Mouse (Mus musculus) midbrain, embryonic 11.5 days (tissue): ENCODE data around the gene Scd2. TPM values are rescaled to one million over a fixed set of nuclear protein-coding genes. Genes with fewer than 3 reads are reported as not detected.
"Not testable (repeated sequence)": the region's sequence is repeated elsewhere in the genome, so short reads cannot be mapped to it uniquely, and the experiment has no call there.

Experiments
- ATAC-seq: fragments of 200-750 bp; cut with Nextera tagmentation; 2 replicates; pipeline ENCODE4 v1.8.0; 2017; ENCODE audit warnings: moderate TSS enrichment, moderate library complexity; ENCODE audit not compliant: low FRiP score
- DNase-seq: peaks from one replicate; pipeline ENCODE4 v3.0.0; 2015; ENCODE audit warnings: low spot score; ENCODE audit errors: missing footprints
- H3K27ac ChIP-seq: fragments of 300-500 bp; sonication (generic); 2 replicates; pipeline ENCODE4 v1.5.1; 2014; ENCODE audit warnings: low read depth, low read length
- H3K27me3 ChIP-seq: fragments of 300-500 bp; sonication (generic); 2 replicates; pipeline ENCODE4 v1.6.1; 2014; ENCODE audit warnings: mild to moderate bottlenecking, low read length, moderate library complexity, mixed read lengths; ENCODE audit not compliant: control insufficient read depth, insufficient read depth
- H3K36me3 ChIP-seq: fragments of 300-500 bp; sonication (generic); 2 replicates; pipeline ENCODE4 v1.6.1; 2014; ENCODE audit warnings: mild to moderate bottlenecking, low read length, moderate library complexity, mixed read lengths; ENCODE audit not compliant: control insufficient read depth, insufficient read depth
- H3K4me1 ChIP-seq: fragments of 300-500 bp; sonication (generic); 2 replicates; pipeline ENCODE4 v1.6.1; 2014; ENCODE audit warnings: low read length; ENCODE audit not compliant: control insufficient read depth, insufficient read depth
- H3K4me2 ChIP-seq: fragments of 300-500 bp; sonication (generic); 2 replicates; pipeline ENCODE4 v1.6.1; 2014; ENCODE audit warnings: mild to moderate bottlenecking, moderate library complexity
- H3K4me3 ChIP-seq: fragments of 300-500 bp; sonication (generic); 2 replicates; pipeline ENCODE4 v1.5.1; 2014; ENCODE audit warnings: low read depth, low read length
- H3K9ac ChIP-seq: fragments of 300-500 bp; sonication (generic); 2 replicates; pipeline ENCODE4 v1.6.1; 2014; ENCODE audit warnings: low read length
- H3K9me3 ChIP-seq: fragments of 300-500 bp; sonication (generic); 2 replicates; pipeline ENCODE4 v1.6.1; 2016; ENCODE audit warnings: low read length; ENCODE audit not compliant: control insufficient read depth
- WGBS: fragments of 180-500 bp; shearing (Covaris S2); extraction: QIAGEN DNeasy Blood & Tissue Kit; methylation state at CpG from one replicate; pipeline ENCODE4 v1.1.7; 2014; 5-methylcytosine and 5-hydroxymethylcytosine counted together
- polyA plus RNA-seq: library from polyadenylated mRNA; unstranded; fragments of >200 nt; fragmentation: Nextera tagmentation; extraction: Ambion mirVana; gene quantifications from 2 replicates; pipeline ENCODE4 v1.2.1, GENCODE M21; 2014

Scd2 gene
- polyA plus RNA-seq, 1 experiment from 2014 or later, result 353 TPM

DNA sequence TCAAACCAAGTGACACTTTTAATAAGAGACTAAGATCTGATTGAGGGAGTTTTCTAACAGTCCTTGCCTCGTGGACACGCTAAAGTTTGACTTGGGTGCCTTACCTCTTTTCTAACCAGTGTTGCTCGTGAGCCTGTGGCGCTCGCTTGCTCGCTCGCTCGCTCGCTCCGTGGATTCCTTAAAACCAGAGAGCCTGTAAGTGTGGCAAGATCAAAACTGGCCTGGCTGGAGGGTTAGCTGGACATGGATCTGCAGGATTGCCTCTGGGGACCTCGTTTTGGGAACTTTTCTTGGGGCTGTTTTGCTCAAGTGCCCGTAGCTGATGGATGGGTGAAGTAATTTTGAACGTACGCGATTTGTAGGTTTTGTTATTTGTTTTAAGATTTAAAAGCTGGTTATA, 12.2 kb downstream of the Scd2 start:
- DNase-seq (peak; percentile 84), ATAC-seq (no peak)
- Histone ChIP-seq H3K36me3 (peaks cover 43% of the 10 kb centered on the region), H3K9me3 (no peaks in the 10 kb centered on the region), H3K9ac (no peak overlapping the region), H3K27ac (no peak overlapping the region), H3K4me2 (no peak overlapping the region), H3K4me1 (peaks cover 7% of the 10 kb centered on the region), H3K27me3 (no peaks in the 10 kb centered on the region), H3K4me3 (no peak overlapping the region)
- WGBS, result 91% methylated on average over 15 of the region's 15 CpGs

DNA sequence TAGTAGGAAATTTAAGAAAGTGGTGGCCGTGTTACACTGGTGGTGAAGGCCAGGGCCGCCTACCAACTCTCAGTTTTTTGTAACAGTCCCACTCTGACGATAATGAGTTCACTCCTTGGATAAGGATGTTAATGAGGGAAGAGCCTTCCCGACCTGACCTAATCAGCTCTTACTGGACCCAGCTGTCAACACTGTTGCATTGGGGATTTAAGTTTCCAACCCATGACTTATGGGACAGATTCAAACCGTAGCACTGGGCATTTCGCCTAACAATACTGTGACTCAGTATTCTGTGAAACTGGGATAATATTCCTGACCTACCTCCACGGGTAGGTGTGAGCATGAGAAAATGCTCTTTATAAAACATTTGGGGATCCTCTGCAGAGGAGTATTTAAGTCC, 12.7 kb downstream of the Scd2 start:
- Histone ChIP-seq H3K36me3 (peaks cover 38% of the 10 kb centered on the region), H3K9me3 (no peaks in the 10 kb centered on the region), H3K4me2 (no peak overlapping the region), H3K4me1 (peaks cover 11% of the 10 kb centered on the region), H3K27me3 (no peaks in the 10 kb centered on the region), H3K4me3 (no peak overlapping the region), H3K27ac (no peak overlapping the region), H3K9ac (no peak overlapping the region)
- DNase-seq (peak; percentile 71), ATAC-seq (no peak)
- 89% methylated on average over 7 of the region's 7 CpGs for WGBS

DNA sequence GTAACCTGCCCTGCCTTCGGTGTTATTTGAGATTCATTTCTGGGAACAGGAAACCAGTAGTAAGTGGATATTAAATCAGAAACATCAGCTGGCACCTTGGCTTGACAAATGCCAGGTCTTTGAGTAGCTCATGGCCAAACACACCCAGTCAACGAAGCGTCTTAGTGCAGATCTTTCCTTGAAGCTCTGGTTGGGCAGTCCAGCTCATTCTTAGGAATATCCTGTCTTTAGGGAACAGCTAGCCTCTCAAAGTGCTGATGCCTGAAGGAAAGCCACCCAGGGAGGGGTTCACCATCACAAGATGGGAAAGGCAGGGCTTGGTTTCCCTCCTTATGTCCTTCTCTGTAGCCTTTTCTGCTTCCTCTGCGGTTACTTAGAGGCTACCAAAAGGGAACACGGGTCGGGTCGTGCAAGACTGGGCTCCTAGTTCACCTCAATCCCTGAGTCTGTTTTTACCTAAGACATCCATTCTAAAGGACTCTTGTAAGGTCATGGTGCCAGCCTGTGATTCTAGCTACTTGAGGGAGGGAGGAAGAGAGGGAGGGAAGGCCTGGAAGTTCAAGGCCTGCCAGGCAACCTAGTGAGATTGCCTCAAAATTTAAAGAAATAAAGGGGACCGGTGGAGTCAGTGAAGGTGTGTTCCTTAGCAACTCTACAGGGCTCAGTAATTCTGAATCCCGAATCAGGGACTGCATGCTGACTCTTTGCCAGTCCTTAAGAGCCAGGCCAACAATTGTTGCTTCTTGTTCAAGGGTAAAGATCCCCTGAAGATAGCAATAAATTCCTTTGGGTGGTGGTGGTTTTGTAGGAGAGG, 13.8 kb downstream of the Scd2 start:
- ATAC-seq, result no peak
- Histone ChIP-seq H3K27ac (no peak overlapping the region), H3K4me3 (no peak overlapping the region), H3K9ac (no peak overlapping the region), H3K4me1 (peaks cover 17% of the 10 kb centered on the region), H3K27me3 (no peaks in the 10 kb centered on the region), H3K36me3 (peaks cover 31% of the 10 kb centered on the region), H3K4me2 (no peak overlapping the region), H3K9me3 (no peaks in the 10 kb centered on the region)
- 85% methylated on average over 9 of the region's 9 CpGs for WGBS
- peak; percentile 76 for DNase-seq

DNA sequence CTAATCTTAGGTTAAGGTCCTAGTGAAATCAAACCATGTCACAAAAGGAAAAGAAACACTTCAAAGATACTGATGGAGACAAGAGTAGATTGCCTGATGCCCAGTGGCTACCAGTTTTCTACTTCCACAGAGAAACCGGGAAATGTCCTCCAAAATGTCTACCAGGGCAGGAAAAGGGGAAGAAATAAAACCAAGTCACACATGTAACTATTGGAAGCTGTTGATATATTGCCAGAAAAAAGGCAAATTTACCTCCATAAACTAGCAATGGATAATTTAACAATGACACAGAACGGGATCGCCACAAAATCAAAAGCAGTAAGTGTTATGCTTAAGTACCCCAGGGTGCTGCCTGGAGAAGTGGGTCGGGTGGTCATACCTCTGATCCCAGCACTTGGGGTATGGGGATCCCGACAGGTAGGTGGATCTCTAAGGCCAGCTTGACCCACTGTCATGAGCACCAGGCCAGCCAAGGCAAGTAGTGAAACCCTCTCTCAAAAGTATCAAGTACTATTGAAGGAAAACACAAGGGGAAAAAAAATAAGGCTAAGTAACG, 14.5 kb downstream of the Scd2 start:
- 90% methylated on average over 6 of the region's 6 CpGs for WGBS
- DNase-seq (peak; percentile 87), ATAC-seq (no peak)
- Histone ChIP-seq H3K27me3 (no peaks in the 10 kb centered on the region), H3K9me3 (no peaks in the 10 kb centered on the region), H3K9ac (no peak overlapping the region), H3K4me3 (no peak overlapping the region), H3K4me1 (peaks cover 17% of the 10 kb centered on the region), H3K4me2 (no peak overlapping the region), H3K27ac (no peak overlapping the region), H3K36me3 (peaks cover 27% of the 10 kb centered on the region)

DNA sequence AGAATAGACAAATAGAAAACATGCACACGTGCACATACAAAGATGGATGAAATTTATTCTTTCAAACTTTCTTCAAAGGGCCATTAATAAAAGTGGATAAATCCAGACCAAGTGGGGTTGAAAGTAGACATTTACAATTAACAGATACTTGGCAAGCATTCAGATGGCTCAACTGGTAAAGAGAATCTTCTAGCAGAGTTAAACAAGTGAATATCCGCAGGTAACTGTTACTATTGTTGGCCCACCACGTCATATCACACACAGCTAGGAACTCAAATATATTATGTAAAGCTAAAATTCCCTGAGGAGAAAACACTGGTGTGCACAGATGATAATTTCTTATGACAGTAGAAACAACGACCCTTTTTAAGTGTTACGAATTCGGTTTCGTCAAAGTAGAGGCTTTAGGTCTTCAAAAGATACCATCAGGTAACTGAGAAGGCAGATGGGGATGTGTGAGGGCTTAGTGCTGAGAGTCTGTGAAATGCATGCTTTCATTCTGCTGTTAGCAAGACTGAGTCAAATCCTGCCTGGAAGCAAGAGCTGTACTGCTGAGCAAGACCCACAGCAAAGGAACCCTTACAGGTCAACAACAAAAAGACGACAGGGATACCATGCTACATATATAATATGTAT, 15.3 kb downstream of the Scd2 start:
- Histone ChIP-seq H3K36me3 (peaks cover 19% of the 10 kb centered on the region), H3K4me3 (no peak overlapping the region)

DNA sequence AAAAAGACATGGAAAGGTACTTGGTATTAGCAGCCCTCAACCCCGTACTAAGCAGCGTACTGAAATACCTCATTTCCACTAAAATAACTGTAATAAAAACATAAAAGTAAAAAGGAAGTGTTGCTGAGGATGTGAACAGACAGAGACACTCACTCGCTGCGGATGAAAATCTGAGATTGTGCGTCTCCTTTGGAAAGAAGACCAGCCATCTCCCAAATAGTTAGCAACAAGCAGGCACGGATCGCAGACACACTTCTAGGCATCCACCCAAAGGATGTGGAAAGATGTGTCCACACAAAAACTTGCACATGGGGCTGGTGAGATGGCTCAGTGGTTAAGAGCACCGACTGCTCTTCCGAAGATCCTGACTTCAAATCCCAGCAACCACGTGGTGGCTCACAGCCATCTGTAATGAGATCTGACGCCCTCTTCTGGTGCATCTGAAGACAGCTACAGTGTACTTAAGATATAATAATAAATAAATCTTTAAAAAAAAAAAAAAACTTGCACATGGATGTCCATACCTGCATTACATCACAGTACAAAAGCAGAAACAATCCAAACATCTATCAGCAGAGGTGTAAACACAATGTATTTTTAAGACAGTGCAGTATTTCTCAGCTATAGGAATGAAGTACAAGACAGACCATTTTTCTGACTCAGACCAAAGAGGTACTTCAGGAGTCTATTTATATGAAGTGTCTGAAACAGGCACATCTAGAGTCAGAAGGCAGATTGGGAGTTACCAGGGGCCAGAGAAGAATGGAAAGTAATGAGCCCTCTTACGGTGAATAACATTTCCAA, 16.1 kb downstream of the Scd2 start:
- no peaks in the 10 kb centered on the region for H3K9me3 ChIP-seq
- no peak overlapping the region for H3K27ac ChIP-seq
- 83% methylated on average over 12 of the region's 12 CpGs for WGBS
- no peak overlapping the region for H3K9ac ChIP-seq
- H3K4me2 ChIP-seq, result no peak overlapping the region
- peaks cover 12% of the 10 kb centered on the region for H3K36me3 ChIP-seq
- H3K27me3 ChIP-seq, result no peaks in the 10 kb centered on the region
- peaks cover 19% of the 10 kb centered on the region for H3K4me1 ChIP-seq
- DNase-seq (peak; percentile 65), ATAC-seq (no peak)
- no peak overlapping the region for H3K4me3 ChIP-seq

More for the DNA sequence above, 15.3 kb downstream of the Scd2 start:
- Histone ChIP-seq H3K4me1 (peaks cover 17% of the 10 kb centered on the region), H3K4me2 (no peak overlapping the region), H3K9ac (no peak overlapping the region), H3K27me3 (no peaks in the 10 kb centered on the region), H3K27ac (no peak overlapping the region), H3K9me3 (no peaks in the 10 kb centered on the region)
- WGBS, result 88% methylated on average over 8 of the region's 8 CpGs
- DNase-seq (peak; percentile 82), ATAC-seq (no peak)

DNA sequence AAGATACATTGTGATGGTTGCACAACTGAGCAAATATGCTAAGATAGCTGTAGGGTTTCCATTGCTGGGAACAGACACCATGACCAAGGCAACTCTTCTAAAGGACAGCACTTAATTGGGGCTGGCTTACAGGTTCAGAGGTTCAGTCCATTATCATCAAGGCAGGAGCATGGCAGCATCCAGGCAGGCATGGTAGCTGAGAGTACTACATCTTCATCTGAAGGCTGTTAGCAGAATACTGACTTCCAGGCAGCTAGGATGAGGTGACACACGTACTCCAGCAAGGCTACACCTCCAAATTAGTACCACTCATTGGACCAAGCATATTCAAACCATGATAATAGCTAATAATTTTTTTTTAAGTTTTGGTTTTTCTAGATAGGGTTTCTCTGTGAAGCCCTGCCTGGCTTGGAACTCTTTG, 16.7 kb downstream of the Scd2 start:
- peaks cover 20% of the 10 kb centered on the region for H3K4me1 ChIP-seq
- H3K27me3 ChIP-seq, DNase-seq, H3K4me3 ChIP-seq, H3K4me2 ChIP-seq, H3K9me3 ChIP-seq, ATAC-seq, H3K9ac ChIP-seq, H3K36me3 ChIP-seq, H3K27ac ChIP-seq: not testable (repeated sequence)
- 84% methylated on average over 1 of the region's 1 CpGs for WGBS

DNA sequence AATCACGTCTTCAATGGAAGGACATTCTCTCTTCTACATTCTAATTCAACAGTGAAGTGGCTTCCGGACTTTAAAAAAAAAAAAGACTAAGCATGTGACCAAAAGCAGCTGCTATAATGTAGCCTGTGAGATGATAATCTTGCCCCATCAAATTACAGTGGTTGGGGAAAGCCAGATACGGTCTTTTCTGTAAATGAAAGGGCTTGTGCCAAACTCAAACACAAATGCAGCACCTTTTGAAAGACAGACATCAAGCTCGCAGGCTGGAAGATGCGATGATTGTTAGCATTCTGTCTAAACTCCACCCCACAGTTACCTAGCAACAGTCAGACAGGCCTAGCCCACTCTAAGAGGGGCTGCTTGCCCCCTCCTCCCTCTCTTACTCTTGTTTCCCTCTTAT, 17.3 kb downstream of the Scd2 start:
- no peak for ATAC-seq
- Histone ChIP-seq H3K36me3 (peaks cover 3% of the 10 kb centered on the region), H3K27me3 (no peaks in the 10 kb centered on the region), H3K9me3 (no peaks in the 10 kb centered on the region), H3K9ac (no peak overlapping the region), H3K4me3 (no peak overlapping the region), H3K4me1 (peaks cover 21% of the 10 kb centered on the region), H3K27ac (no peak overlapping the region), H3K4me2 (no peak overlapping the region)
- WGBS, result 38% methylated on average over 5 of the region's 5 CpGs
- peak; percentile 83 for DNase-seq
